Mouse (Mus musculus) C2C12 (cell line): Measurements from ENCODE around the gene Shisal2a. TPM values are rescaled to one million over a fixed set of nuclear protein-coding genes. Genes with fewer than 3 reads are reported as not detected.

ENCODE experiments used
- H3K27me3 ChIP-seq: one replicate; pipeline ENCODE4 v1.6.1; 2011; ENCODE audit not compliant: control insufficient read depth, insufficient read depth, insufficient read length
- H3K36me3 ChIP-seq: one replicate; pipeline ENCODE4 v1.6.1; 2011; ENCODE audit not compliant: control insufficient read depth, insufficient read depth
- H3K4me3 ChIP-seq: one replicate; pipeline ENCODE4 v1.5.1; 2011; ENCODE audit warnings: mild to moderate bottlenecking, control low read depth; ENCODE audit not compliant: poor library complexity, insufficient read depth, severe bottlenecking
- H3K79me2 ChIP-seq: one replicate; pipeline ENCODE4 v1.6.1; 2011; ENCODE audit not compliant: control insufficient read depth, insufficient read depth
- H3K79me3 ChIP-seq: one replicate; pipeline ENCODE4 v1.6.1; 2011; ENCODE audit warnings: low read depth, control low read depth
- H3ac ChIP-seq: one replicate; pipeline ENCODE3; 2011; ENCODE audit warnings: low read depth; ENCODE audit not compliant: control insufficient read depth, insufficient read length
- CEBPB ChIP-seq: IDR thresholded peaks from one replicate; pipeline ENCODE4 v1.6.1; 2011; ENCODE audit warnings: low read depth, mild to moderate bottlenecking, control low read depth, moderate library complexity
- CTCF ChIP-seq: IDR thresholded peaks from one replicate; pipeline ENCODE4 v1.5.1; 2011; ENCODE audit not compliant: control insufficient read depth, insufficient read depth, insufficient read length
- FOSL1 ChIP-seq: IDR thresholded peaks from one replicate; pipeline ENCODE4 v1.8.0; 2011; ENCODE audit warnings: mild to moderate bottlenecking, low read length; ENCODE audit not compliant: poor library complexity, insufficient read depth, severe bottlenecking
- MAX ChIP-seq: IDR thresholded peaks from one replicate; pipeline ENCODE4 v1.6.1; 2011; ENCODE audit warnings: mild to moderate bottlenecking, control low read depth
- MYOD1 ChIP-seq: IDR thresholded peaks from one replicate; pipeline ENCODE4 v1.6.1; 2011; ENCODE audit warnings: low read depth; ENCODE audit not compliant: control insufficient read depth, insufficient read length
- MYOG ChIP-seq: IDR thresholded peaks from one replicate; pipeline ENCODE4 v1.6.1; 2011; ENCODE audit not compliant: control insufficient read depth, insufficient read length; ENCODE audit errors: extremely low read depth
- USF1 ChIP-seq: IDR thresholded peaks from one replicate; pipeline ENCODE4 v1.6.1; 2011; ENCODE audit warnings: low read depth, mild to moderate bottlenecking, control low read depth, moderate library complexity
- polyA plus RNA-seq: library from polyadenylated mRNA; unstranded; fragments of >200 nt; fragmentation: generic; extraction: Trizol; gene quantifications from one replicate; pipeline ENCODE4 v1.2.1, GENCODE M21; 2012; ENCODE audit warnings: missing spikeins

Shisal2a gene
- polyA plus RNA-seq, 1 experiment: not detected

- Histone ChIP-seq H3ac (no peak overlapping the region), H3K79me3 (no peaks in the 10 kb centered on the region), H3K36me3 (no peaks in the 10 kb centered on the region), H3K4me3 (no peak overlapping the region), H3K27me3 (no peaks in the 10 kb centered on the region), H3K79me2 (no peaks in the 10 kb centered on the region)
- TF ChIP-seq MAX (no peak), CEBPB (no peak), USF1 (no peak), MYOG (no peak), FOSL1 (no peak), MYOD1 (no peak), CTCF (no peak)
Measured at GRCm38 (mm10) chr4:108403861-108404635, 20.9 kb upstream of the Shisal2a start.

GRCm38 (mm10) chr4:108400395-108400794, 17.2 kb upstream of the Shisal2a start:
- H3K4me3 ChIP-seq: no peak overlapping the region
- no peak overlapping the region for H3ac ChIP-seq
- H3K27me3 ChIP-seq: no peaks in the 10 kb centered on the region
- H3K79me3 ChIP-seq: no peaks in the 10 kb centered on the region
- TF ChIP-seq MYOD1 (no peak), CEBPB (no peak), USF1 (no peak), MYOG (no peak), FOSL1 (no peak), CTCF (no peak), MAX (no peak)
- H3K79me2 ChIP-seq: no peaks in the 10 kb centered on the region
- no peaks in the 10 kb centered on the region for H3K36me3 ChIP-seq

- Histone ChIP-seq H3K79me2 (no peaks in the 10 kb centered on the region), H3K36me3 (no peaks in the 10 kb centered on the region), H3K4me3 (no peak overlapping the region), H3ac (no peak overlapping the region), H3K79me3 (no peaks in the 10 kb centered on the region), H3K27me3 (no peaks in the 10 kb centered on the region)
- no peak for TF ChIP-seq CEBPB
Measured at GRCm38 (mm10) chr4:108394236-108394635, 11.1 kb upstream of the Shisal2a start.

GRCm38 (mm10) chr4:108392558-108392957, 9.4 kb upstream of the Shisal2a start:
- H3K27me3 ChIP-seq: no peaks in the 10 kb centered on the region
- no peak overlapping the region for H3ac ChIP-seq
- no peaks in the 10 kb centered on the region for H3K79me3 ChIP-seq
- H3K79me2 ChIP-seq: no peaks in the 10 kb centered on the region
- H3K4me3 ChIP-seq: no peak overlapping the region
- H3K36me3 ChIP-seq: no peaks in the 10 kb centered on the region
- TF ChIP-seq FOSL1 (no peak), MAX (no peak), USF1 (no peak), MYOG (no peak), CTCF (no peak), CEBPB (no peak)

- H3K79me2 ChIP-seq: no peaks in the 10 kb centered on the region
- H3K36me3 ChIP-seq: no peaks in the 10 kb centered on the region
- TF ChIP-seq USF1 (no peak), FOSL1 (no peak), CTCF (no peak), CEBPB (no peak), MYOG (no peak), MYOD1 (no peak), MAX (no peak)
- no peaks in the 10 kb centered on the region for H3K79me3 ChIP-seq
- no peaks in the 10 kb centered on the region for H3K27me3 ChIP-seq
- H3ac ChIP-seq: no peak overlapping the region
- no peak overlapping the region for H3K4me3 ChIP-seq
Measured at GRCm38 (mm10) chr4:108391124-108391523, 8.0 kb upstream of the Shisal2a start.

- no peak overlapping the region for H3ac ChIP-seq
- no peaks in the 10 kb centered on the region for H3K79me3 ChIP-seq
- H3K4me3 ChIP-seq: no peak overlapping the region
- no peaks in the 10 kb centered on the region for H3K79me2 ChIP-seq
- H3K27me3 ChIP-seq: no peaks in the 10 kb centered on the region
- H3K36me3 ChIP-seq: no peaks in the 10 kb centered on the region
- TF ChIP-seq CEBPB (no peak), MYOD1 (no peak), FOSL1 (no peak), MAX (no peak), MYOG (no peak), USF1 (no peak), CTCF (no peak)
Measured at GRCm38 (mm10) chr4:108388741-108389140, 5.6 kb upstream of the Shisal2a start.
